In the genomic region with DNA sequence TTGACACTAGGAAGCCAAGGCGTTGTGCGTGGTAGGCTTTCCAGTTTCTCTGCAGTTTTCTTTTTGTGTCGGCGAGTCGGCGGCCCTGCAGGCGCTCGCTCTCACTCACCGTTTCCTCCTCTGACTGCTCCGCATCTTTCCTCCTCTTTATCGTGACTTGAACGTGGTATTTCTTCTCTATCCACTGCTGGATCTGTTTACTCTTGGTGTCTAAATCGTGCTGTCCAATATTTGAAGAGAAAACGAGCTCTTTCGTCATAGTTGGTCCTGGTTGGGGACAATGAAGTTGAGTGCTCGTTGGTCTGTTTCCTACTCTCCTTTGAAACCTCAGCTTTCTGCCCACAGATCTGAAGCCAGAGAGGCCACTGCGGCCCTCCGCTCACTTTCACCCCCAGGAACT, we compare ENCODE assay signal across 20 mouse cellular contexts. TPM values are rescaled to one million over a fixed set of nuclear protein-coding genes. Genes with fewer than 3 reads are reported as not detected.
DNase-seq lines count a peak whose midpoint lies in the region; ATAC-seq and TF ChIP-seq lines count a peak whose summit lies in the region.
"Had no signal": no experiment of that assay in that cellular context is flagged by ENCODE, and none has a peak within 500 bp of the region (broad histone marks: within the 10 kb centered on the region; RNA-seq: fewer than 3 reads in every experiment).

No protein-coding gene starts in this region.

- H3K79me2 ChIP-seq in liver, adult 2 months (ENCODE audit: control insufficient read depth, insufficient read depth, low read length): no peaks in the 10 kb centered on the region; the same call in 1 of the 2 replicates
- H3K79me2 ChIP-seq in MEL (ENCODE audit: control insufficient read depth, insufficient read depth, low read length, poor library complexity): no peaks in the 10 kb centered on the region; the same call in 1 of the 2 replicates

- no peak for TF ChIP-seq RAD21 in MEL (IDR thresholded peaks at IDR 0.05; ENCODE audit: low read depth, low read length)

- H3K4me1 ChIP-seq in liver, adult 2 months (ENCODE audit: control insufficient read depth, insufficient read depth, low read length): no peaks in the 10 kb centered on the region
- H3K4me1 ChIP-seq in liver, embryonic 11.5 days (replicated peaks; ENCODE audit: control insufficient read depth, insufficient read depth, low read length): no peaks in the 10 kb centered on the region
- H3K4me1 ChIP-seq in liver, postnatal 0 days (ENCODE audit: insufficient read depth): 0 out of 2 replicates have a peak, but pooled peaks cover 3% of the 10 kb centered on the region
- no peaks in the 10 kb centered on the region for H3K4me1 ChIP-seq in MEL (ENCODE audit: control insufficient read depth in 1 of 2, insufficient read depth in 2 of 2, low read length in 2 of 2)
- H3K4me1 ChIP-seq: embryonic facial prominence, embryonic 10.5 days; embryonic facial prominence, embryonic 12.5 days; forebrain, embryonic 13.5 days; forebrain, embryonic 15.5 days had no signal

- no peak for TF ChIP-seq EP300 in liver, postnatal 0 days (IDR thresholded peaks at IDR 0.05; ENCODE audit: low read depth)
- TF ChIP-seq EP300 in MEL (IDR thresholded peaks at IDR 0.05; ENCODE audit: low read depth in 1 of 2, low read length in 2 of 2): no peak

- 69% methylated on average over 18 of the region's 18 CpGs for WGBS in liver, adult 2 months
- 88% methylated on average over 18 of the region's 18 CpGs for WGBS in liver, embryonic 11.5 days
- WGBS in liver, postnatal 0 days (ENCODE audit: insufficient replicate concordance): 73% methylated on average over 18 of the region's 18 CpGs

- no peak for ATAC-seq in liver, embryonic 11.5 days (replicated peaks; ENCODE audit: low FRiP score)
- ATAC-seq in liver, postnatal 0 days: peak; percentile 65; the same call in 1 of the 2 replicates
- ATAC-seq: activated CD4-positive, CD25-positive, alpha-beta regulatory T cell, adult 4 months; forebrain, embryonic 13.5 days; forebrain, embryonic 15.5 days; Patski had no signal

- no peak overlapping the region for H3K4me3 ChIP-seq in liver, adult 2 months (ENCODE audit: insufficient read depth, low read depth, low read length)
- H3K4me3 ChIP-seq in liver, embryonic 11.5 days (ENCODE audit: low read depth, low read length): no peak overlapping the region
- H3K4me3 ChIP-seq in liver, postnatal 0 days (ENCODE audit: low read depth, low read length): no peak overlapping the region
- H3K4me3 ChIP-seq in MEL (ENCODE audit: control insufficient read depth in 1 of 2, insufficient read depth in 1 of 2, low read depth in 2 of 2, low read length in 2 of 2): no peak overlapping the region
- H3K4me3 ChIP-seq: embryonic facial prominence, embryonic 10.5 days; embryonic facial prominence, embryonic 12.5 days; forebrain, embryonic 13.5 days; forebrain, embryonic 15.5 days had no signal

- H3K27ac ChIP-seq in liver, adult 2 months (replicated peaks; ENCODE audit: insufficient read depth, low read depth, low read length): no peak overlapping the region
- no peak overlapping the region for H3K27ac ChIP-seq in liver, embryonic 11.5 days (ENCODE audit: low read depth, low read length)
- H3K27ac ChIP-seq in liver, postnatal 0 days (ENCODE audit: low read depth): no peak overlapping the region
- H3K27ac ChIP-seq in MEL (ENCODE audit: control insufficient read depth, low read depth, low read length): no peak overlapping the region
- H3K27ac ChIP-seq: embryonic facial prominence, embryonic 10.5 days; embryonic facial prominence, embryonic 12.5 days; forebrain, embryonic 13.5 days; forebrain, embryonic 15.5 days had no signal

- TF ChIP-seq CTCF in liver, adult 2 months (IDR thresholded peaks at IDR 0.05; ENCODE audit: low read depth, low read length): no peak
- TF ChIP-seq CTCF in liver, postnatal 0 days (IDR thresholded peaks at IDR 0.05; ENCODE audit: low read depth): no peak
- no peak for TF ChIP-seq CTCF in MEL (IDR thresholded peaks at IDR 0.05 in 2 of 3, conservative IDR thresholded peaks at IDR 0.05 in 1 of 3; ENCODE audit: control insufficient read depth in 1 of 3, insufficient read depth in 1 of 3, low read depth in 2 of 3, low read length in 3 of 3, poor library complexity in 1 of 3, severe bottlenecking in 1 of 3)

- no peaks in the 10 kb centered on the region for H3K9me3 ChIP-seq in liver, embryonic 11.5 days (ENCODE audit: control insufficient read depth, low read length)
- no peaks in the 10 kb centered on the region for H3K9me3 ChIP-seq in liver, postnatal 0 days (ENCODE audit: low read length)
- no peaks in the 10 kb centered on the region for H3K9me3 ChIP-seq in MEL (replicated peaks; ENCODE audit: insufficient read depth, low read length)
- H3K9me3 ChIP-seq: embryonic facial prominence, embryonic 10.5 days; embryonic facial prominence, embryonic 12.5 days; forebrain, embryonic 13.5 days; forebrain, embryonic 15.5 days had no signal

- no peak overlapping the region for H3K9ac ChIP-seq in liver, adult 2 months (ENCODE audit: low read depth, low read length)
- H3K9ac ChIP-seq in liver, embryonic 11.5 days (ENCODE audit: low read depth, low read length): no peak overlapping the region
- no peak overlapping the region for H3K9ac ChIP-seq in liver, postnatal 0 days (replicated peaks)
- H3K9ac ChIP-seq in MEL (ENCODE audit: control insufficient read depth, low read depth, low read length, poor library complexity, severe bottlenecking): no peak overlapping the region
- H3K9ac ChIP-seq: embryonic facial prominence, embryonic 12.5 days; forebrain, embryonic 13.5 days; forebrain, embryonic 15.5 days had no signal

- no peak for TF ChIP-seq POLR2A in liver, adult 2 months (IDR thresholded peaks at IDR 0.05; ENCODE audit: extremely low read depth, insufficient read depth, low read length)
- no peak for TF ChIP-seq POLR2A in MEL (IDR thresholded peaks at IDR 0.05; ENCODE audit: control insufficient read depth in 1 of 2, insufficient read depth in 1 of 2, low read depth in 1 of 2, low read length in 2 of 2, poor library complexity in 1 of 2)

- H3K4me2 ChIP-seq in liver, embryonic 11.5 days: no peak overlapping the region
- H3K4me2 ChIP-seq in liver, postnatal 0 days (ENCODE audit: low read depth, low read length): no peak overlapping the region
- H3K4me2 ChIP-seq: embryonic facial prominence, embryonic 12.5 days; forebrain, embryonic 13.5 days; forebrain, embryonic 15.5 days had no signal

- DNase-seq in liver, adult 2 months (ENCODE audit: extremely low read depth, low read depth, low spot score): peak; percentile 28
- no peak for DNase-seq in liver, embryonic 11.5 days (ENCODE audit: low spot score)
- no peak for DNase-seq in liver, postnatal 0 days
- DNase-seq in liver: no peak
- DNase-seq in MEL (ENCODE audit: low read depth, low spot score): no peak
- DNase-seq in spleen, postnatal 14 days (ENCODE audit: low spot score in 2 of 2): no peak
- DNase-seq: adrenal gland, adult 8-10 months; adrenal gland, postnatal 14 days; adrenal gland, postnatal 36 days; cerebellum, adult 11-12 months; cerebellum, adult 2 months; cerebellum, adult 9-10 months; cerebellum, postnatal 10 days; cerebellum, postnatal 25 days had no signal

- H3K36me3 ChIP-seq in liver, adult 2 months (ENCODE audit: control insufficient read depth, insufficient read depth, low read length): peaks cover 32% of the 10 kb centered on the region
- peaks cover 57% of the 10 kb centered on the region for H3K36me3 ChIP-seq in liver, embryonic 11.5 days (ENCODE audit: control insufficient read depth, insufficient read depth, low read length)
- H3K36me3 ChIP-seq in liver, postnatal 0 days (replicated peaks; ENCODE audit: insufficient read depth, low read length): peaks cover 65% of the 10 kb centered on the region
- H3K36me3 ChIP-seq in MEL (ENCODE audit: control insufficient read depth in 1 of 2, insufficient read depth in 2 of 2, low read length in 2 of 2): peaks cover 0 to 22% of the 10 kb centered on the region in 2 experiments; a peak in 2 of 4 replicates

- no peaks in the 10 kb centered on the region for H3K27me3 ChIP-seq in liver, adult 2 months (ENCODE audit: control insufficient read depth, insufficient read depth, low read length)
- H3K27me3 ChIP-seq in liver, embryonic 11.5 days (replicated peaks; ENCODE audit: control insufficient read depth, insufficient read depth, low read length): no peaks in the 10 kb centered on the region
- H3K27me3 ChIP-seq in liver, postnatal 0 days (ENCODE audit: insufficient read depth, low read length): no peaks in the 10 kb centered on the region
- no peaks in the 10 kb centered on the region for H3K27me3 ChIP-seq in MEL (ENCODE audit: control insufficient read depth in 1 of 2, insufficient read depth in 2 of 2, low read length in 2 of 2)
- H3K27me3 ChIP-seq: embryonic facial prominence, embryonic 12.5 days; forebrain, embryonic 13.5 days; forebrain, embryonic 15.5 days; Patski had no signal

TF ChIP-seq in MEL, 35 proteins besides CTCF, POLR2A, EP300 and RAD21:
- TF ChIP-seq ZNF384 (IDR thresholded peaks at IDR 0.05; ENCODE audit: low read depth, low read length) (no peak), POLR2AphosphoS2 (IDR thresholded peaks at IDR 0.05; ENCODE audit: low read length) (0 out of 2 replicates have a peak, but pooled peaks have one; percentile 24)

RNA-seq across cellular contexts. Expression of gene Mtif3, which starts 6.9 kb away (rescaled TPM):
- total RNA-seq in liver, adult 2 months (2014; rRNA removed): 20.3 and 24.1 TPM in 2 replicates
- 17.4 and 17.5 TPM in 2 replicates for polyA plus RNA-seq in liver, adult 2 months (2012; rRNA removed)
- polyA plus RNA-seq in liver, embryonic 11.5 days (2014; fragmentation: Nextera tagmentation; extraction: Ambion mirVana): 23.2 and 25.0 TPM in 2 replicates
- polyA plus RNA-seq in liver, postnatal 0 days (2015; fragmentation: Nextera tagmentation; extraction: Ambion mirVana): 12.5 and 12.7 TPM in 2 replicates
- total RNA-seq in MEL (2012; rRNA removed): 22.3 and 22.7 TPM in 2 replicates
- polyA plus RNA-seq in MEL (2012; ENCODE audit: insufficient read depth in 1 of 2, insufficient read length in 2 of 2, low read depth in 1 of 2, low replicate concordance in 2 of 2, missing spikeins in 1 of 2): 10 to 100 TPM in 1 of 2 experiments, not detected in 1; 38.2 TPM

RNA-seq across cellular contexts. Expression of gene Gtf3a, which starts 8.2 kb away (rescaled TPM):
- 12.2 and 15.6 TPM in 2 replicates for total RNA-seq in liver, adult 2 months (2014; rRNA removed)
- polyA plus RNA-seq in liver, adult 2 months (2012; rRNA removed): 15.3 and 17.9 TPM in 2 replicates
- polyA plus RNA-seq in liver, embryonic 11.5 days (2014; fragmentation: Nextera tagmentation; extraction: Ambion mirVana): 152 and 158 TPM in 2 replicates
- polyA plus RNA-seq in liver, postnatal 0 days (2015; fragmentation: Nextera tagmentation; extraction: Ambion mirVana): 31.6 and 33.5 TPM in 2 replicates
- total RNA-seq in MEL (2012; rRNA removed): 173 and 177 TPM in 2 replicates
- 100 to 1,000 TPM in 1 of 2 experiments, not detected in 1; 204 TPM for polyA plus RNA-seq in MEL (2012; ENCODE audit: insufficient read depth in 1 of 2, insufficient read length in 2 of 2, low read depth in 1 of 2, low replicate concordance in 2 of 2, missing spikeins in 1 of 2)
